Mouse (Mus musculus) C2C12 (cell line): ENCODE results near the gene Plxna2.

Source experiments
- CTCF ChIP-seq: IDR thresholded peaks from one replicate; pipeline ENCODE4 v1.5.1; 2011; ENCODE audit not compliant: control insufficient read depth, insufficient read depth, insufficient read length
- MAX ChIP-seq: IDR thresholded peaks from one replicate; pipeline ENCODE4 v1.6.1; 2011; ENCODE audit warnings: mild to moderate bottlenecking, control low read depth
- MYOD1 ChIP-seq: IDR thresholded peaks from one replicate; pipeline ENCODE4 v1.6.1; 2011; ENCODE audit warnings: low read depth; ENCODE audit not compliant: control insufficient read depth, insufficient read length
- USF1 ChIP-seq: IDR thresholded peaks from one replicate; pipeline ENCODE4 v1.6.1; 2011; ENCODE audit warnings: low read depth, mild to moderate bottlenecking, control low read depth, moderate library complexity

- no peak for TF ChIP-seq CTCF
- TF ChIP-seq MAX = no peak
- TF ChIP-seq MYOD1 = no peak
- TF ChIP-seq USF1 = no peak
Measured at GRCm38 (mm10) chr1:194694805-194695204, 76.8 kb downstream of the Plxna2 start.
